Mouse (Mus musculus) midbrain, embryonic 16.5 days (tissue): ENCODE measurements around the gene Mypn. TPM values are rescaled to one million over a fixed set of nuclear protein-coding genes. Genes with fewer than 3 reads are reported as not detected.

Source experiments
- ATAC-seq: fragments of 200-750 bp; cut with Nextera tagmentation; 2 replicates; pipeline ENCODE4 v1.8.0; 2017; ENCODE audit warnings: moderate TSS enrichment
- H3K27ac ChIP-seq: fragments of 300-500 bp; sonication (generic); 2 replicates; pipeline ENCODE4 v1.5.1; 2014; ENCODE audit warnings: mild to moderate bottlenecking, low read length, mixed read lengths
- H3K27me3 ChIP-seq: fragments of 300-500 bp; sonication (generic); 2 replicates; pipeline ENCODE4 v1.6.1; 2014; ENCODE audit warnings: low read depth, low read length, mixed read lengths; ENCODE audit not compliant: control insufficient read depth, insufficient read depth
- H3K36me3 ChIP-seq: fragments of 300-500 bp; sonication (generic); 2 replicates; pipeline ENCODE4 v1.6.1; 2014; ENCODE audit warnings: mild to moderate bottlenecking, low read length, moderate library complexity, mixed read lengths; ENCODE audit not compliant: control insufficient read depth, insufficient read depth
- H3K4me1 ChIP-seq: fragments of 300-500 bp; sonication (generic); 2 replicates; pipeline ENCODE4 v1.6.1; 2014; ENCODE audit warnings: mild to moderate bottlenecking, low read length, mixed read lengths; ENCODE audit not compliant: control insufficient read depth, insufficient read depth
- H3K4me2 ChIP-seq: fragments of 300-500 bp; sonication (generic); 2 replicates; pipeline ENCODE4 v1.6.1; 2014; ENCODE audit warnings: mild to moderate bottlenecking, low read length, mixed read lengths
- H3K4me3 ChIP-seq: fragments of 300-500 bp; sonication (generic); 2 replicates; pipeline ENCODE4 v1.5.1; 2014; ENCODE audit warnings: low read depth, mild to moderate bottlenecking, low read length, moderate library complexity, mixed read lengths
- H3K9ac ChIP-seq: fragments of 300-500 bp; sonication (generic); 2 replicates; pipeline ENCODE4 v1.6.1; 2014; ENCODE audit warnings: low read depth, low read length, mixed read lengths
- H3K9me3 ChIP-seq: fragments of 300-500 bp; sonication (generic); replicated peaks from 2 replicates; pipeline ENCODE4 v1.6.1; 2014; ENCODE audit warnings: mild to moderate bottlenecking, low read length, mixed read lengths; ENCODE audit not compliant: control insufficient read depth, poor library complexity, severe bottlenecking
- WGBS: fragments of 180-500 bp; shearing (Covaris S2); extraction: QIAGEN DNeasy Blood & Tissue Kit; methylation state at CpG from one replicate; pipeline ENCODE4 v1.1.7; 2014; 5-methylcytosine and 5-hydroxymethylcytosine counted together
- polyA plus RNA-seq: library from polyadenylated mRNA; unstranded; fragments of >200 nt; fragmentation: Nextera tagmentation; extraction: Ambion mirVana; gene quantifications from 2 replicates; pipeline ENCODE4 v1.2.1, GENCODE M21; 2015

Gene Mypn
- polyA plus RNA-seq, 1 experiment from 2014 or later = 0.64 TPM

DNA sequence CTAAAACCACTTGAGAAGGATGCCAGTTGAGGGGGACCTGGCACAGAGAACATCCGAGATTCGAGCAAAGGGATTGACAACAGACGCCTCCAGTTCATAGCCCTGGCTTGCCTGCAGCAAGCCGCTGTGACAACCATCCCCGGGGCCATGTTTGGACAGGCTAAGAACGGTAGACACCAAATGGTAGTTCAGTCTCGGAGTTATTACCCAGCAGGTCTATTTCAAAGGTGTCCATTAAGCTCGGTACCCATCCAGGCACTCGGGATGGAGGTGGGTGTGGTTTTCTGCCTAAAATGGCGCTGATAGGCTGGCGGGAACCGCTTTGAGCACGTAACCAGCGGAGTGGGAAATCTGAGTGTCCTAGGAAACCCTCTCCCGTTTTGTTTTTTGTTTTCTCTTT, 87.9 kb downstream of the Mypn start:
- 86% methylated on average over 15 of the region's 15 CpGs for WGBS
- ATAC-seq = no peak
- Histone ChIP-seq H3K4me1 (no peaks in the 10 kb centered on the region), H3K4me3 (no peak overlapping the region), H3K9me3 (no peaks in the 10 kb centered on the region; the same call in 1 of the 2 replicates), H3K27me3 (no peaks in the 10 kb centered on the region), H3K4me2 (no peak overlapping the region), H3K27ac (no peak overlapping the region), H3K36me3 (no peaks in the 10 kb centered on the region), H3K9ac (no peak overlapping the region)

DNA sequence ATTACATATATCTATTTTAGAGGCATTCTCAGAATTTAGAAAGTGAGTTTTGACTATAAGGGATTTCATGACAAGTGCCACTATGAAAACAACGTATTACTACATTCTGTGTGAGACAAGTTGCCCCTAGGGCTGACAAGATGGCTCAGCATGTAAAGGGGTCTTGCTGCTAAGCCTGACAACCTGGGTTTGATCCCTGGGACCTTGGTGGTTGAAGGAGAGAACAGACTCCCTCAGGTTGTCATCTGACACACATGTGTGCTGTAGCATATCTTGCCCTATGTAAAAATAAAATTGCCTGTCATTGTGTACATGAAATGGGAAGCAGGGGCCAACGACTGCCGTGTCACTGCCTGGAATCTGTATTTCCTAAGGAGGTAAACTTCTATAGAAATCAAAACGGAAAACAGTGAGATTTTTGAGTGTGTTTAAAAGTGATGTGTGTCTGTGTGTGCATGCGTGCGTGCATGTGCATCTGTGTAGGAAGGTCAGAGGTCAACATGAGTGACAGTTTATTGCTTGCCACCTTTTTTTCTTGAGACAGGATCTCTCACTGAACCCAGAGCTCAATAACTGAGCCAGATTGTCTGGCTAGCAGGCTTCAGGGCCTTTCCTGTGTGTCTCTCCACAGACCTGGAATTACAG, 89.9 kb downstream of the Mypn start:
- Histone ChIP-seq H3K9ac (no peak overlapping the region), H3K27ac (no peak overlapping the region), H3K9me3 (no peaks in the 10 kb centered on the region; the same call in 1 of the 2 replicates), H3K4me2 (no peak overlapping the region), H3K36me3 (no peaks in the 10 kb centered on the region), H3K4me3 (no peak overlapping the region), H3K4me1 (no peaks in the 10 kb centered on the region), H3K27me3 (no peaks in the 10 kb centered on the region)
- ATAC-seq = no peak
- WGBS = 82% methylated on average over 6 of the region's 6 CpGs

DNA sequence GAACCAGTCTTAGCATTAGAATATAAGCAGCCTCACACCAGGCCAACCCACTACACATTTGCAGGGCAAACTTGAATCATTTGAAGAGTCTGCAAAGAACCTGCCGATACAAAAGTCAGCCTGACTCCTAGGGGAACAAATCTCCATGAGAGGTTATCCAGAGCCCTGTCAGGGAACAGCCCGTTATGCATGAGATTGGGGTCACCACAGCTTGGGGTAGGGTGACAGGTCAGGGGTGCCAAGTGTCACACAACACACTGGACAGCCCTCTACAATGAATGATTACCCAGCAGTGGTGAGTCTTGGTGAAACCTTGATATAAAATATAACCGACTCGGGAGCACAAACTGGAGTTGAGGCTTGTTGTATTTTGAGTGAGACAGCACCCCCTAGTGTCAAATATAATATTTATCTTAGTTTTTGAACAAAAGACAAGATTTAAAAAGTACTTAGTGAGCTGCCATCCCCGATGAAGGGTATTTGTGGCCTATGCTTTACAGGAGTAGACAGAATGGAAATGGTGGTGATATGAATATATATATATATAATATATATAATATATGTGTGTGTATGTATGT, 90.6 kb downstream of the Mypn start:
- no peaks in the 10 kb centered on the region; the same call in 1 of the 2 replicates for H3K9me3 ChIP-seq

DNA sequence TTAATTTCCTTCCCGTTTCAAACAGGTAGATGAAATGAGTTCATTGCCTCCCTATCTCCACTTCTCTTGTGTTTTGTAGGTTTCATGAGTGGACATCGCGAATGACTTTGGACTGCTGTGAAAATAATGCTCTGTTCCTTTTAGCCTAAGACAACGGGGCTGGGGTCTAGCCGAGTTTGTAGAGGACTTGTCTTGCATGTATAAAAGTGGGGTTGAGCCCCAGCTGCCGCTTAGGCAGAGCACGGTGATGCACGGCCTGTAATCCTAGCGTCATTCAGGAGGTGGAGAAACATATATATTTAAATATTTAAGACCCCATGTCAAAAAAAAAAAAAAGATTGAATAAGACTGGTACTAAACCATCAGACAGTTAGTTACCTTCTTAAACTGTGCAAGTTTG, 103.1 kb downstream of the Mypn start:
- H3K9ac ChIP-seq = peak overlapping the region; percentile 83
- ATAC-seq = peak; percentile 69; the same call in 1 of the 2 replicates
- H3K4me1 ChIP-seq = peaks cover 4% of the 10 kb centered on the region
- H3K27ac ChIP-seq = peak overlapping the region; percentile 56; the same call in 1 of the 2 replicates
- no peaks in the 10 kb centered on the region for H3K27me3 ChIP-seq
- H3K36me3 ChIP-seq = no peaks in the 10 kb centered on the region
- 4% methylated on average over 9 of the region's 9 CpGs for WGBS
- H3K9me3 ChIP-seq = no peaks in the 10 kb centered on the region
- peak overlapping the region; percentile 97 for H3K4me2 ChIP-seq
- peak overlapping the region; percentile 68 for H3K4me3 ChIP-seq

More for the DNA sequence above, 90.6 kb downstream of the Mypn start:
- Histone ChIP-seq H3K27me3 (no peaks in the 10 kb centered on the region), H3K4me3 (no peak overlapping the region), H3K36me3 (no peaks in the 10 kb centered on the region), H3K4me1 (no peaks in the 10 kb centered on the region), H3K9ac (no peak overlapping the region), H3K27ac (no peak overlapping the region), H3K4me2 (no peak overlapping the region)
- WGBS = 40% methylated on average over 5 of the region's 5 CpGs
- no peak for ATAC-seq

DNA sequence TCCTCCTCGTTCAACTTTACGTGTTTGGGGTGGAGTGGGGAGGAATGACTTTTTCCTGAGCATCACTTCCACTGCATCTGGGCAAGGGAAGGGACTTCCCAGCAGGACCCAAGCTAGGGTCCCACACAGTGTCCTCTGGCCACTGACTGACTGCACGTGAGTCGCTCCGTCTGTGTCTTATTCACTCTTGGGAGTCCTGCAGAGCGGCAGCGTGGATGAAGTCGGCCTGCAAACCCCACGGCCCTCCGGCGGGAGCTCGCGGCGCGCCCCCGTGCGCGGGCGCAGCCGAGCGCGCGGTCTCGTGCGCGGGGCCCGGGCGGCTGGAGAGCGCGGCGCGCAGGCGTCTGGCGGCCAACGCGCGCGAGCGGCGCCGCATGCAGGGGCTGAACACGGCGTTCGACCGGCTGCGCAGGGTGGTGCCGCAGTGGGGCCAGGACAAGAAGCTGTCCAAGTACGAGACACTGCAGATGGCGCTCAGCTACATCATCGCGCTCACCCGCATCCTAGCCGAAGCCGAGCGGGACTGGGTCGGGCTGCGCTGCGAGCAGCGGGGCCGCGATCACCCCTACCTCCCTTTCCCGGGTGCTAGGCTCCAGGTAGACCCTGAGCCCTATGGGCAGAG, 103.7 kb downstream of the Mypn start:
- Histone ChIP-seq H3K4me1 (peaks cover 4% of the 10 kb centered on the region), H3K9me3 (no peaks in the 10 kb centered on the region), H3K27ac (peak overlapping the region; percentile 56), H3K36me3 (no peaks in the 10 kb centered on the region), H3K4me2 (peak overlapping the region; percentile 97), H3K9ac (peak overlapping the region; percentile 83), H3K27me3 (no peaks in the 10 kb centered on the region), H3K4me3 (peak overlapping the region; percentile 68)
- ATAC-seq = peak; percentile 92
- under 1% methylated on average over 62 of the region's 62 CpGs for WGBS

DNA sequence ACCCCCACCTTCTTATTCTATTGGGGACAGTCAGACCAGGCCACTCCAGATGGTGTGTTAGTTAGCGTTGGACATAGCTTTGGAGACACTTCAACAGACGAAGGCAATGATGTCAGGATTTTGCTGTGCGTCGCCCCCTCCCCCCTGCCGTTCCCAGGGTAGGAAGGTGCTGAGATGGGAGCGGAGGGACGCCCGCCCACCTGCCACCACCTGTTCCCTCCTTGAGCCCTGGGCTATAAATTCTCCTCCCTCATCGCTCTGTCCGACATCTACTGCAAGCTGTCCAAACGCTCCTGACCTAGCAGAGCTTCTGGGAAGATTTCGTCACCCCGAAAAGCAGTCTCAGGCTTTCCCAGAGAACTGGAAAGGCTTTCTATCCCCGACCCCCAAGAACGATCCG, 104.2 kb downstream of the Mypn start, which contains the start of gene Atoh7:
Gene Atoh7 (plus strand): TSS at position 131 of the 400 bp plus-strand sequence.
- WGBS = 4% methylated on average over 16 of the region's 16 CpGs
- no peaks in the 10 kb centered on the region for H3K36me3 ChIP-seq
- peaks cover 4% of the 10 kb centered on the region for H3K4me1 ChIP-seq
- H3K9ac ChIP-seq = peak within 1 kb of the TSS; percentile 83
- H3K4me3 ChIP-seq = peak within 1 kb of the TSS; percentile 68
- 0 out of 2 replicates have a peak, but pooled peaks have one; percentile 30 for ATAC-seq
- no peaks in the 10 kb centered on the region for H3K27me3 ChIP-seq
- H3K27ac ChIP-seq = peak within 1 kb of the TSS; percentile 56
- H3K4me2 ChIP-seq = peak within 1 kb of the TSS; percentile 97
- H3K9me3 ChIP-seq = no peaks in the 10 kb centered on the region

DNA sequence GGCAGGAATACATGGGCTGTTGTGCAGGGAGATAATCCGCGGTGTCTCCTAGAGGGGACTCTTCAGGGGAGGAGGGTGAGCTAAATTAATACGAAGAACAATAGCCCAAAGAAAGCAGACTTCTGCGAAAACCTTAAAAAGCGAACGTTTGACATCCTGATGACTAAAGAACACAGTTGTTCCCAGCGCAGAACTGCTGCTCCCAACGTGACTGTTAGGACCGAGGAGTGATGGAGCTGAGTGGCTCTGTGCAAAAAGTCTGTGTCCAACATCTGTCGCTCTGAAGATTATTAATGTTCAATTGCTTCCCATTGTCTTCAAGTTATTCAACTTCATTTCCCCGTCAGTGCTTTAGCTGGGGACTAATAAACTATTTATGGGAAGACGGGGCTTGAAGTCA, 105.6 kb downstream of the Mypn start:
- Histone ChIP-seq H3K36me3 (no peaks in the 10 kb centered on the region), H3K9me3 (no peaks in the 10 kb centered on the region), H3K4me2 (no peak overlapping the region), H3K27ac (no peak overlapping the region), H3K27me3 (no peaks in the 10 kb centered on the region), H3K4me1 (peaks cover 4% of the 10 kb centered on the region), H3K9ac (no peak overlapping the region), H3K4me3 (no peak overlapping the region)
- ATAC-seq = no peak
- 49% methylated on average over 12 of the region's 12 CpGs for WGBS

GRCm38 (mm10) chr10:63096757-63097156, 107.0 kb downstream of the Mypn start:
- H3K27ac ChIP-seq = no peak overlapping the region
- 79% methylated on average over 2 of the region's 2 CpGs for WGBS
- peaks cover 4% of the 10 kb centered on the region for H3K4me1 ChIP-seq
- H3K9me3 ChIP-seq = no peaks in the 10 kb centered on the region
- H3K4me2 ChIP-seq = no peak overlapping the region
- no peak overlapping the region for H3K4me3 ChIP-seq
- H3K27me3 ChIP-seq = no peaks in the 10 kb centered on the region
- no peak for ATAC-seq
- no peak overlapping the region for H3K9ac ChIP-seq
- H3K36me3 ChIP-seq = no peaks in the 10 kb centered on the region
